Mouse (Mus musculus): ENCODE data around the gene Klhl5. TPM values are rescaled to one million over a fixed set of nuclear protein-coding genes. Genes with fewer than 3 reads are reported as not detected.

Klhl5 gene
- 10 to 100 TPM; 12.9 to 15.3 TPM for total RNA-seq (2021)
- 10.8 and 18.8 TPM in 2 replicates for polyA plus RNA-seq (2012; rRNA removed)
- long read RNA-seq, transcript Klhl5-204 (11 exons, 3,149 nt) = major isoform, 9 of 13 reads
- long read RNA-seq, partial matches to known transcripts = 1 of 13 reads
- long read RNA-seq, other reads (novel, unspliced or antisense) = 3 of 13 reads

- peaks cover 8% of the 10 kb centered on the region for H3K4me1 ChIP-seq (ENCODE audit: control insufficient read depth, insufficient read depth, low read length)
- no peaks in the 10 kb centered on the region for H3K27me3 ChIP-seq (ENCODE audit: control insufficient read depth, insufficient read depth, low read length)
- DNase-seq = peak; percentile 91 to 94
- peak within 1 kb of the TSS; percentile 79 for H3K4me3 ChIP-seq
- H3K9ac ChIP-seq (ENCODE audit: low read depth, low read length) = peak within 1 kb of the TSS; percentile 99
- TF ChIP-seq POLR2A (IDR thresholded peaks at IDR 0.05; ENCODE audit: insufficient read depth, low read depth, low read length) (peak; percentile 74), CTCF (IDR thresholded peaks at IDR 0.05) (no peak)
- intact Hi-C loops (cut with DNase I) = loop anchor here (5.0 kb wide), 1 partner anchor 35 kb away; no protein-coding TSS in a partner anchor
- H3K79me2 ChIP-seq (replicated peaks; ENCODE audit: control insufficient read depth, insufficient read depth, low read length) = no peaks in the 10 kb centered on the region
- H3K27ac ChIP-seq = peak within 1 kb of the TSS; percentile 92
- WGBS = 5% methylated on average over 44 of the region's 56 CpGs
- peaks cover 2% of the 10 kb centered on the region; the same call in 1 of the 2 replicates for H3K36me3 ChIP-seq (ENCODE audit: control insufficient read depth, insufficient read depth, low read length)
Observed at GRCm38 (mm10) chr5:65106876-65107772, at the start of gene Klhl5. Klhl5 (plus strand) TSS chr5:65107539.

- intact Hi-C loops (cut with DNase I) = no loop called here
- 94% methylated on average over 6 of the region's 6 CpGs for WGBS
- H3K4me1 ChIP-seq (ENCODE audit: control insufficient read depth, insufficient read depth, low read length) = no peaks in the 10 kb centered on the region; the same call in 1 of the 2 replicates
- no peak for DNase-seq
- H3K4me3 ChIP-seq = no peak overlapping the region
- TF ChIP-seq POLR2A (IDR thresholded peaks at IDR 0.05; ENCODE audit: insufficient read depth, low read depth, low read length) (no peak), CTCF (IDR thresholded peaks at IDR 0.05) (no peak), EP300 (IDR thresholded peaks at IDR 0.05; ENCODE audit: insufficient read depth, low read depth, low read length) (no peak)
- no peak overlapping the region for H3K9ac ChIP-seq (ENCODE audit: low read depth, low read length)
- H3K27me3 ChIP-seq (ENCODE audit: control insufficient read depth, insufficient read depth, low read length) = no peaks in the 10 kb centered on the region
- H3K36me3 ChIP-seq (ENCODE audit: control insufficient read depth, insufficient read depth, low read length) = no peaks in the 10 kb centered on the region
- H3K27ac ChIP-seq = no peak overlapping the region
- no peaks in the 10 kb centered on the region for H3K79me2 ChIP-seq (replicated peaks; ENCODE audit: control insufficient read depth, insufficient read depth, low read length)
Observed at GRCm38 (mm10) chr5:65057596-65057995, 49.7 kb upstream of the Klhl5 start.

- Histone ChIP-seq H3K4me3 (no peak overlapping the region), H3K27me3 (ENCODE audit: control insufficient read depth, insufficient read depth, low read length) (no peaks in the 10 kb centered on the region), H3K9ac (ENCODE audit: low read depth, low read length) (no peak overlapping the region), H3K36me3 (ENCODE audit: control insufficient read depth, insufficient read depth, low read length) (no peaks in the 10 kb centered on the region), H3K4me1 (ENCODE audit: control insufficient read depth, insufficient read depth, low read length) (no peaks in the 10 kb centered on the region; the same call in 1 of the 2 replicates), H3K27ac (no peak overlapping the region), H3K79me2 (replicated peaks; ENCODE audit: control insufficient read depth, insufficient read depth, low read length) (no peaks in the 10 kb centered on the region)
- 80% methylated on average over 2 of the region's 2 CpGs for WGBS
- no peak for DNase-seq
- intact Hi-C loops (cut with DNase I) = no loop called here
- no peak for TF ChIP-seq EP300 (IDR thresholded peaks at IDR 0.05; ENCODE audit: insufficient read depth, low read depth, low read length)
- TF ChIP-seq POLR2A (IDR thresholded peaks at IDR 0.05; ENCODE audit: insufficient read depth, low read depth, low read length) = no peak
- no peak for TF ChIP-seq CTCF (IDR thresholded peaks at IDR 0.05)
Observed at GRCm38 (mm10) chr5:65059806-65060205, 47.5 kb upstream of the Klhl5 start.

GRCm38 (mm10) chr5:65062236-65062635 is 45.1 kb upstream of the Klhl5 start:
- no peak overlapping the region for H3K4me3 ChIP-seq
- TF ChIP-seq CTCF (IDR thresholded peaks at IDR 0.05) = no peak
- no peak for TF ChIP-seq POLR2A (IDR thresholded peaks at IDR 0.05; ENCODE audit: insufficient read depth, low read depth, low read length)
- TF ChIP-seq EP300 (IDR thresholded peaks at IDR 0.05; ENCODE audit: insufficient read depth, low read depth, low read length) = no peak
- no peak overlapping the region for H3K9ac ChIP-seq (ENCODE audit: low read depth, low read length)
- H3K79me2 ChIP-seq (replicated peaks; ENCODE audit: control insufficient read depth, insufficient read depth, low read length) = no peaks in the 10 kb centered on the region
- DNase-seq = no peak
- intact Hi-C loops (cut with DNase I) = no loop called here
- WGBS = 88% methylated on average over 4 of the region's 4 CpGs
- no peaks in the 10 kb centered on the region; the same call in 1 of the 2 replicates for H3K4me1 ChIP-seq (ENCODE audit: control insufficient read depth, insufficient read depth, low read length)
- H3K27me3 ChIP-seq (ENCODE audit: control insufficient read depth, insufficient read depth, low read length) = no peaks in the 10 kb centered on the region
- H3K27ac ChIP-seq = no peak overlapping the region
- H3K36me3 ChIP-seq (ENCODE audit: control insufficient read depth, insufficient read depth, low read length) = no peaks in the 10 kb centered on the region

- no peak for DNase-seq
- 74% methylated on average over 2 of the region's 2 CpGs for WGBS
- Histone ChIP-seq H3K4me3 (no peak overlapping the region), H3K79me2 (replicated peaks; ENCODE audit: control insufficient read depth, insufficient read depth, low read length) (no peaks in the 10 kb centered on the region), H3K27me3 (ENCODE audit: control insufficient read depth, insufficient read depth, low read length) (no peaks in the 10 kb centered on the region), H3K27ac (no peak overlapping the region), H3K4me1 (ENCODE audit: control insufficient read depth, insufficient read depth, low read length) (no peaks in the 10 kb centered on the region), H3K36me3 (ENCODE audit: control insufficient read depth, insufficient read depth, low read length) (no peaks in the 10 kb centered on the region), H3K9ac (ENCODE audit: low read depth, low read length) (no peak overlapping the region)
- TF ChIP-seq POLR2A (IDR thresholded peaks at IDR 0.05; ENCODE audit: insufficient read depth, low read depth, low read length) = no peak
- no peak for TF ChIP-seq CTCF (IDR thresholded peaks at IDR 0.05)
- intact Hi-C loops (cut with DNase I) = no loop called here
Observed at GRCm38 (mm10) chr5:65063266-65063665, 44.1 kb upstream of the Klhl5 start.

GRCm38 (mm10) chr5:65068166-65068565 is 39.2 kb upstream of the Klhl5 start:
- intact Hi-C loops (cut with DNase I) = no loop called here
- Histone ChIP-seq H3K4me3 (no peak overlapping the region), H3K4me1 (ENCODE audit: control insufficient read depth, insufficient read depth, low read length) (no peaks in the 10 kb centered on the region), H3K27me3 (ENCODE audit: control insufficient read depth, insufficient read depth, low read length) (no peaks in the 10 kb centered on the region), H3K27ac (no peak overlapping the region), H3K36me3 (ENCODE audit: control insufficient read depth, insufficient read depth, low read length) (no peaks in the 10 kb centered on the region), H3K79me2 (replicated peaks; ENCODE audit: control insufficient read depth, insufficient read depth, low read length) (no peaks in the 10 kb centered on the region), H3K9ac (ENCODE audit: low read depth, low read length) (no peak overlapping the region)
- 91% methylated on average over 6 of the region's 6 CpGs for WGBS
- no peak for DNase-seq
- TF ChIP-seq POLR2A (IDR thresholded peaks at IDR 0.05; ENCODE audit: insufficient read depth, low read depth, low read length) = no peak
- TF ChIP-seq CTCF (IDR thresholded peaks at IDR 0.05) = no peak
- no peak for TF ChIP-seq EP300 (IDR thresholded peaks at IDR 0.05; ENCODE audit: insufficient read depth, low read depth, low read length)
